Mouse (Mus musculus) kidney, postnatal 14 days (tissue): Measurements from ENCODE around the gene Dgka.

Source experiments
- DNase-seq: peaks from one replicate; pipeline ENCODE4 v3.0.0; 2022; ENCODE audit warnings: mixed read lengths

The Dgka gene

DNA sequence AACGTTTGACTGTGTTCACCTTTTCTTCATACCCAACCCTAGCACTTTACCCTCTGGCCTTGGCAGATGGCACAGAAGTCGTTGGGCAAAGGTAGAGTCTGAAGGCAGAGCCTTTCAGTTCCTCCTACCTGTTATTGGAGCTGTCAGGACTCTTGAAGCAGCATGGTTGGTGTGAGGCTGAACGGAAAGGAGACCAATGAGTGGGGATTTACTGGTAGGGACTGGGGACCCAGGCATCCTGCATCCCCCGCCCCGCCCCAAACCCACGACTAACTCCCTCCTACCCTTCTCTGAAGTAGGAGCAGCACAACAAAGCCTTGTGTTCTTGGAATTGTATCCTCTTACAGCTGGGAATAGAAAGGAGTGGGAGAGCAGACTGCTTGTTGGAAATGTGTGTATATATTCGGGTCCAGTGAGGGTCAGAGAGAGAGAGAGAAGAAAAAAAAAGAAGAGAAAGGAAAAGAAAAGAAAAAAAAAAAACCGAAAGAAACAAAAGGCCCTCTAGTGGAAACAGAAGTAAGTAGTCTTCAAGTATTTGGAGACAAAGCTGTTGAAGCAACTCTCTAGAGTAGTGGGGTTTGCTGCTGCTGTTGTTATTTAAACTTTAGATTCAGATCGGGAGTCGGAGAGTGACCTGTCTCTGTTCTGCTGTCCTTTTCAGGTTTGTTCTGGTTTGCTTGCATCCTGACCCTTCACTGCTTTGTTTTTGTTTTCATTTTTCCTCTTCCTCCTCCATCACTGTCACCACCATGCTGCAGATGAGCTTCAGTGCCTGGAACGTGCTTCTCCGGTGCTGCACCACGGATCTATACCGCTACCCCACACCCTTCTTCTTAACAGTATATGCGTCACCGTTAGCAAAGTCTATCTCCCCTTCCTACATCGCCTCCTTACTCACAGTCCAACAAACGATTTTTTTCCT lies at the start of gene Dgka:
TSS of gene Dgka (minus strand) at position 176 of the 922 bp plus-strand sequence.
- DNase-seq = peak; percentile 34

- DNase-seq = no peak
Measured at GRCm38 (mm10) chr10:128794391-128794790, 49.7 kb upstream of the Dgka start.

GRCm38 (mm10) chr10:128793258-128793657 lies 48.6 kb upstream of the Dgka start:
- DNase-seq = no peak

GRCm38 (mm10) chr10:128792041-128792440 lies 47.4 kb upstream of the Dgka start:
- DNase-seq = no peak

DNA sequence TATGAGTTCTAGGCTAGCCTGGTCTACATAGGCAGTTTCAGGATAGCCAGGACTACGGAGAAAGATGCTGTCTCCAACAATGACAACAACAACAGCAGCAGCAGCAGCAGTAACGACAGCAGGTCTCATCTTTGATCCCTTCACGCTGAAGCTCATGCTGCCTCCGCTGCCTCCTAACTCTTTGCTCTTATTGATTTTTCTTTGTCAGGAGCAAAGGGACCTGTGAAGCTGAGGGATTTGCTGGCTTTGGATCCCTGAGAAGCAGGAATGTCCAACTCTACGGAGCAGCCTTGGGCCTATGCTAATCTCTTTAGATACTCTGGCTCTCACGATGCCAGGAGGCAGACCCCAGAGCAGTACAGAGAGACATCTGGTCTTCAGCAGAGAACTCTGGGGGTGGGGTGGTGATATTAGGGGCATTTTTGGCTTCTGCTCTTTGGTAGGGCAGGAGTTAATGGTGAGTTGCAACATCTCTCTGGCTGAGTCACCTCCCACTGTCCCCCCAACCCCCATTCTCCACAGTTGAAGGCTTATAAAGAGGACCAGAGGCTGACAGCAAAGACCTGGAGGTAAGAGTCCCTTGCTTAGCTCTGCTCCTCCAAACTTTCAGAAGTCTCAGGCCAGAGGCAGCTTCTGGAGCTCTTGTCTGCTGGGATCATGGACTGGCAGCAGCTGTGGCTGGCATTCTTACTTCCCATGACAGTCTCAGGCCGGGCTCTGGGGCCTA lies 45.9 kb upstream of the Dgka start, which contains the start of gene Mmp19:
TSS of gene Mmp19 (plus strand) at position 513 of the 727 bp plus-strand sequence.
- no peak for DNase-seq

DNA sequence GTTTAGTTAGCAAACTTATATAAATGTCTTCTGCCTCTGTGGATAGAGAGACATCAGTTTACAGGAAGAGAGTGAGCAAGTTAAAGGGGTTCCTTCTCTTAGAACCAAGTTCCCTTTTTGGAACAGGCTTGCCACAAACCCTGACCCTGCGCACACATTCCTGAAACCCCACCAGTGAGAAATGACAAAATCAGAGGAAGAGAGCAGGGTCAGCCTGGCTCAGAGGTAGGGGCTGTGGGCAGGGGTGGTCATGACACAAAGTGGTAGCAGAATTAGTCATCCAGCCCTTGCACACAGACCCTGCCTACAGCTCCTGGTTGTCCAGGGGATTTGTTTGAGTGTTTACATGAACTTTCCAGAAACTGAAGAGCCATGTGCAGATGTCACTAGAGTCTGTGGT lies 35.5 kb upstream of the Dgka start:
- no peak for DNase-seq

GRCm38 (mm10) chr10:128779011-128779795 lies 34.5 kb upstream of the Dgka start:
- DNase-seq = peak; percentile 87

GRCm38 (mm10) chr10:128778441-128778840 lies 33.8 kb upstream of the Dgka start:
- no peak for DNase-seq

GRCm38 (mm10) chr10:128773685-128774084 lies 29.0 kb upstream of the Dgka start:
- DNase-seq = peak; percentile 11

DNA sequence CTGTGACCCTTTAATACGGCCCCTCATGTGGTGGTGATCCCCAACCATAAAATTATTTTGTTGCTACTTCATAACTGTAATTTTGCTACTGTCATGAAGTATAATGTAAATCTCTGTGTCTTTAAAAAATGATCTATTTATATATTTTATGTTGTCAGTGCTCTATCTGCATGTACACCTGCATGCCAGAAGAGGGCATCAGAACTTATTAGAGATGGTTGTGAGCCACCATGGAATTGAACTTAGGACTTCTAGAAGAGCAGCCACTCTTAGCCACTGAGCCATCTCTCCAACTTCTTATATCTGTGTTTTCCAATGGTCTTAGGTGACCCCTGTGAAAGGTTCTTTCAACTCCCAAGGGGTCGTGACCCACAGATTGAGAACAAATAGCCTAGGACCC lies 28.2 kb upstream of the Dgka start:
- no peak for DNase-seq

DNA sequence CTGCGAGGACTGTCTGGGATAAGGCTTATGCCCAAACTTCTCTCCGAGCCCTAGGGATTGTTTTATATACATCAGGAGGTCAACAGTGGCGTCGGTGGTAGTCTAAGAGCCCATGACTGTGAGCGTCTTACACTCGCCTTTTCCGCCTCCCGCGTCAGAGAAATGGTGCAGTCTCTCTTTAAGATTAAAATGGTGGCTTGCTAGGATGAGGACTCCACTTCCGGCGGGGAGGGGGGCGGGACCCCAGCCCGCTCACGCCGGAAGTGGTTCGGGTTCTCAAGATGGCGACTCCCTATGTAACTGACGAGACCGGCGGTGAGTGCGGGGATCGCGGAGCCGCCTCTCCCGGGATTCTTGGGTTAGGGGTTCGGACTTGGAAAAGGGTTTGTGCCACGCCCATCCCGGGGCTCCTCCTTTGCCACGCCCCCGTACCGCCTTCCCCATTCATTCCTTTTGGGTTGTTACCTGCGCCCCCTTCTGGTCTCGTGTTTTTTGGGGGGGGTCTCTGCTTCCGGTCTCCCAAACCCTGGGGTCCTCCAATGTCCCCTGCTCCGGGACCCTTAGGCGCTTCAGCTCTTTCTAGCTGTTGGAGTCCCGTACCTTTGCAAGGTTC lies 3.7 kb upstream of the Dgka start:
- peak; percentile 88 for DNase-seq

GRCm38 (mm10) chr10:128747646-128748251 lies 3.1 kb upstream of the Dgka start, which contains the start of gene Pym1:
Gene Pym1 (plus strand): TSS chr10:128747889.
- peak; percentile 87 for DNase-seq

- DNase-seq = no peak
Measured at GRCm38 (mm10) chr10:128746972-128747645, 2.5 kb upstream of the Dgka start.

DNA sequence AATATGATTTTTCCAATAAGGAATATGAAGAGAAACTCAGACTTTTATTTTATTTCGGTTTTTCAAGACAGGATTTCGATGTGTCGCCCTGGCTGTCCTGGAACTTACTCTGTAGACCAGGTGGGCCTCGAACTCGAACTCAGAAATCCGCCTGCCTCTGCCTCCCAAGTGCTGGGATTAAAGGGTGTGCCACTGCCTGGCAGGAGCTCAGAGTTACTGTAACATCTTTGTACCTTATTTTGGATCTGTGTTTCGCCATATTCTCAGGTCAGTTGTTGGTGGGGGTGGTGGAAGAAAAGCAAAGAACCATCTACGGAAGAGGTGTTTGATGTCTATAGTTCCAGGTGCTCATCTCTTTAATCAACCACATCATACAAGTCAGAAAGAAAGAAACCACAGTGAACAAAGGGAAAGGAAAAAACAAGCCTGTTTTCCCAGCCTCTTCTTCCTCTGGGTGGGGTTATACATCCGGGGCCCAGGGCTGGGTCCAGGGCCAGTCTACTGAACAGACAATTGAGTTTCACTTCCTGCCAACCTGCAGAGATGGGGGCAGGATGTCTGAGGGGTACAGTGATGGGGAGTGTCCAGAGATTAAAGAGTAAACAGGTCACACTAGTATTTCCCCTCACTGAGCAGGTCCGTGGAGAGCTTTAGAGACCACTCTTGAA lies 1.4 kb upstream of the Dgka start:
- DNase-seq = peak; percentile 10

DNA sequence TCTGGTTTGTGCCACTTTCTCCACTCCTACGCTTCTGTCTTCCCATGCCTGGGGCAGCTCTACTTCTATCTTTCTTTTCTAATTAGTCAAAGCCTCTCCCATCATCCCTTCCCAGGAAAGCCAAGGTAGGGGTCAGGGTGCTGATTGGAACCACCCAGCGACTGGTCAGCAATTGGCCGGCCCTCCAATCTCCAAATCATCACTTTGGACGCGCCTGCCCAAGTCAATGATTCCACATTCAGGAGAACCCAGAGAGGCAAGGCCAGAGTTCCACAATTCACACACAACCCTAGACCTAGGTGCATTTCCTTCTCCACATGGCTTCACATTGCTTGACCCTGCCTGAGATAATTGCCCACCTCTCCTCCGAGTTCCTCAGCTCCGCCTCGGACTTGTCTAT lies 444 bp downstream of the Dgka start:
- DNase-seq = no peak

DNA sequence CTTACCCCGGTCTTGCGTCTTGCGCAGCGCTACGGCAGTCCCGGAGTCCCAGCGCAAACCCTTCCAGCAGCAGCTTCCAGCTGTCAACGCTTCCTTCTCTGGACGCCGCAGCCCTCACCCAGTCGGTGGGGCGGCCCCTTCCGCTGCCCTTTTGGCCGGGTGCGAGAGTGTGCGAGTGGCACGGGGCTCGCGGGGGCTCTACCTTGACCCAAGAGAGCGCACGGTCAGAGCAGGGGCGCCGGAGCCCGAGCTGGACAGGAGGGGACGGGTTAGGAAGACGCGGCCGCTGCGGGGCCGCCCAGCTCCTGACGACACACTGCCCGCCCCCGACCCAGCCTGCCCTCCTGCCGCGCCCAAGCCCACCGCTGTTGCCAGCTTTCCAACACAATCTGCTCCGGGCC lies 864 bp downstream of the Dgka start:
- DNase-seq = peak; percentile 75

DNA sequence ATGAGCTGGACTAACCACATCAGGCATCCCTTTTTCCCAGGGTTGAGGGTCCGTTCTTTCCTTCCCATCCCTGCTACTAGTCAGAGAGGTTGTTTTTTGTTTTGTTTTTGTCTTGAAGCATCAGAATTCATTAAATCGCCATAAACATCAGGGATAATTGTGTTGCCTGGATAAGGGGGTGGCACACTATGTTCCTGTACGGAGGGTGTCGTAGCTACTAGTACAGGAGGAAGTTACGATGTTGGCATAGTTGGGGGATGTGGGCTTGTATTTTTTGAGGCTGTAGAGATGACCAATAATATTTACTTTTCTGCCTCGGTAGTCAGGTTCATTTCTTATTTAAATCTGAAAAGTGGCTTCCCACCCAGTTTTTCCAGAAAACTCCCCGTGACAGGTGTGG lies 1.4 kb downstream of the Dgka start:
- peak; percentile 4 for DNase-seq

DNA sequence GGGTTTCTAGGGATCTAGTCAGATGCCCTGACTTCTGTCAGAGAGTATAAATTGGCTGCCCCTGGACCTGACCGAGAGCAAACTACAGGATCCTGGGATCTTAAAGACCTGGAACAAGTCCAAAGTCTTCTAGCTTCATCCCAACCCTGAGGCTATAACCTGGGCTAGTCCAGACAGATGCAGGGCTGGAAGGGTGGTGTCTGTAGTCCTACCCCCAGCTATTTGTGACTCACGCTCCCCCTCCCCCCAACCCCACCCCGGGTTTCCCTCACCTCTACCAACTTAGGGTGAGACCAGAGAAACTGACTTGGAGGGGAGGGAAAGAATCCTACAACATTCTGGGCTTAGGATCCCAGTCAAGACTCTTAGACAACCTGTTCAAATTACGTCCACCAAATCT lies 2.0 kb downstream of the Dgka start:
- DNase-seq = no peak

DNA sequence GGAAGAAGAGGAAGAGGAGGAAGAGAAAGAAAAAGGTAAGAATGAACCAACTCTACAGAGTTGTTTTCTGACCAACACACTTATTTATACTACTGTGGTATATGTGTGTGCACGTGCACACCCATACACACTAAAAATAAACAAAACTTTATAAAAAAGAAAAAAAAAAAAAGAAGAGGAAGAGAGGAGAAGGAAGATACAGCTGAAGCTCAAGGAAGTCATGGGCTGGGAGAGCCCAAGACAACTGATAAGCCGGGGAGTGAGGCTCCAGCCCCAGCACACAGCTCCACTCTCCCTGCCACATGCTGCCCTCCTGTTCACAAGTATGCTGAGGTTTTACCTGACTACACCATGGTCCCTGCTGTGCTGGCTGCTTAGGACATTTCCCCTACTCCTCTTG lies 4.4 kb downstream of the Dgka start:
- DNase-seq = no peak

DNA sequence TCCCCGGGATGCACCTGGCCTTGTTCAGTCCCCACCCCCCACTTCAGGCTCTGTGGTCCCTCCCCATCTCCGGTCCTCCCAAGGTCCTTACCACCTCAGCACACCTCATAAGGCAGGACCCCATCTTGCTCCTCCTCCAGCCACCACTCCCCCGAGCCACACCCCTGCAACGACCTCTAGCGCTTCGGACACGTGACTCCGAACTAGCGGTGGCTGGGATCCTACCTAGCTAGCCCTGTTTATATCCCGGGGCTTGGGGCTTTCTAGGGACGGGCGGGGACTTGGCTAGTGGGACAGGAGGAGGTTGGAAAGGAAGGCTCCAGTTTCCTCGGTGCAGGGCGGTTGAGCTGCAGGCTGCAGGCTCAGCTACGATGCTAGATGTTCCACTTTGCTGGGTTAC lies 7.2 kb downstream of the Dgka start:
- DNase-seq = peak; percentile 17

GRCm38 (mm10) chr10:128731992-128732391 lies 12.7 kb downstream of the Dgka start:
- no peak for DNase-seq
